Mouse (Mus musculus) midbrain, embryonic 14.5 days (tissue): Measurements from ENCODE around the gene March8. TPM values are rescaled to one million over a fixed set of nuclear protein-coding genes. Genes with fewer than 3 reads are reported as not detected.
A peak's percentile ranks its signal among the peaks of the same experiment; 100 is the strongest.

Experiments
- ATAC-seq: fragments of 200-750 bp; cut with Nextera tagmentation; 2 replicates; pipeline ENCODE4 v1.8.0; 2017; ENCODE audit warnings: moderate number of reproducible peaks, moderate library complexity; ENCODE audit not compliant: low FRiP score, low TSS enrichment
- DNase-seq: peaks from one replicate; pipeline ENCODE4 v3.0.0-alpha.2; 2015
- H3K27ac ChIP-seq: fragments of 300-500 bp; sonication (generic); replicated peaks from 2 replicates; pipeline ENCODE4 v1.5.1; 2014; ENCODE audit warnings: mild to moderate bottlenecking, low read depth, low read length, moderate library complexity
- H3K27me3 ChIP-seq: fragments of 300-500 bp; sonication (generic); 2 replicates; pipeline ENCODE4 v1.6.1; 2014; ENCODE audit warnings: low read length, control low read depth, mixed read lengths; ENCODE audit not compliant: control insufficient read depth, insufficient read depth
- H3K36me3 ChIP-seq: fragments of 300-500 bp; sonication (generic); 2 replicates; pipeline ENCODE4 v1.6.1; 2014; ENCODE audit warnings: low read length, control low read depth; ENCODE audit not compliant: control insufficient read depth, insufficient read depth
- H3K4me1 ChIP-seq: fragments of 300-500 bp; sonication (generic); 2 replicates; pipeline ENCODE4 v1.6.1; 2014; ENCODE audit warnings: mild to moderate bottlenecking, antibody characterized with exemption, low read length, control low read depth; ENCODE audit not compliant: control insufficient read depth, insufficient read depth
- H3K4me2 ChIP-seq: fragments of 300-500 bp; sonication (generic); 2 replicates; pipeline ENCODE4 v1.6.1; 2014; ENCODE audit warnings: mild to moderate bottlenecking, low read length, moderate library complexity
- H3K4me3 ChIP-seq: fragments of 300-500 bp; sonication (generic); replicated peaks from 2 replicates; pipeline ENCODE4 v1.5.1; 2014; ENCODE audit warnings: low read depth, low read length
- H3K9ac ChIP-seq: fragments of 300-500 bp; sonication (generic); replicated peaks from 2 replicates; pipeline ENCODE4 v1.6.1; 2014; ENCODE audit warnings: mild to moderate bottlenecking, low read length, moderate library complexity
- H3K9me3 ChIP-seq: fragments of 300-500 bp; sonication (generic); 2 replicates; pipeline ENCODE4 v1.6.1; 2016; ENCODE audit warnings: low read length, control low read depth, mixed read lengths; ENCODE audit not compliant: control insufficient read depth
- WGBS: fragments of 180-500 bp; shearing (Covaris S2); extraction: QIAGEN DNeasy Blood & Tissue Kit; methylation state at CpG from one replicate; pipeline ENCODE4 v1.1.7; 2014; 5-methylcytosine and 5-hydroxymethylcytosine counted together
- polyA plus RNA-seq: library from polyadenylated mRNA; unstranded; fragments of >200 nt; fragmentation: Nextera tagmentation; extraction: Ambion mirVana; gene quantifications from 2 replicates; pipeline ENCODE4 v1.2.1, GENCODE M21; 2014

March8 gene
- polyA plus RNA-seq, 1 experiment from 2014 or later: 78.2 TPM

DNA sequence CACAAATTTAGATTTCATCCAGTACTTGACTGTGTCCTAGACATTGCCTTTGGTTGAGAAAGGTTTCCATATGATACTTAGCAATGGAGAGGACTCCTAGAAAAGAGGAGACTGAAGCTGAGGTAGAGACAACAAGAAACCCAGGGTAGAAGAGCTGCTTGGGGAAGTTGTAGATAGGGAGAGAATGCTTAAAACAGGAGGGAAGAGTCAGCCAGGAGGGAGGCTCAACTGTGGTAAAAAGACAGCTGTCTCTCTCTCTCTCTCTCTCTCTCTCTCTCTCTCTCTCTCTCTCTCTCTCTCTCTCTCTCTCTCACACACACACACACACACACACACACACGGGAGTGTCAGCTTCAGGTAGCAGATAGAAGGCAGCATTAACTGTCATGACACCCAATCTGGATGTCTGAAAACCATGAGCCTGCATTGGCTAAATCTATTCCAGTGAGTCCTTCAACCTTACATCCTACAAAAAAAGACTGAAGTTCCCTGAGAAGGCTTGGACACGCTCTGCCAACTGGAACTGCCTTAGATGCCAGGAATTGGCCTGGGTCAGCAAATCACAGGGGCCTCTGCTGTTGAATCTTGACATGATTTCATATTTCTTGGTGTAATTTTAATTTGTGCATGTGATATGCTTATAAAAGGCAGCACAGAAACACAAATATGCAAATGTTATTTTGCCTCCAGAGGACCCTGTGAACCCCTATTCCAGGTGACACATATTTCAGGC, 57.3 kb downstream of the March8 start:
- H3K4me2 ChIP-seq: no peak overlapping the region
- no peak overlapping the region for H3K9ac ChIP-seq
- ATAC-seq (no peak), DNase-seq (no peak)
- H3K27ac ChIP-seq: no peak overlapping the region
- 73% methylated on average over 2 of the region's 2 CpGs for WGBS
- H3K27me3 ChIP-seq: no peaks in the 10 kb centered on the region
- H3K4me3 ChIP-seq: no peak overlapping the region
- H3K9me3 ChIP-seq: no peaks in the 10 kb centered on the region
- H3K4me1 ChIP-seq: peaks cover 20% of the 10 kb centered on the region
- no peaks in the 10 kb centered on the region for H3K36me3 ChIP-seq

- H3K4me1 ChIP-seq: peaks cover 20% of the 10 kb centered on the region
- DNase-seq (peak; percentile 65), ATAC-seq (peak; percentile 50; the same call in 1 of the 2 replicates)
- H3K9ac ChIP-seq: no peak overlapping the region
- 5% methylated on average over 6 of the region's 6 CpGs for WGBS
- no peak overlapping the region for H3K4me3 ChIP-seq
- no peaks in the 10 kb centered on the region for H3K27me3 ChIP-seq
- H3K4me2 ChIP-seq: no peak overlapping the region
- H3K9me3 ChIP-seq: no peaks in the 10 kb centered on the region
- peak overlapping the region; percentile 32; the same call in 1 of the 2 replicates for H3K27ac ChIP-seq
- H3K36me3 ChIP-seq: peaks cover 10% of the 10 kb centered on the region
These were observed 59.8 kb downstream of the March8 start for GRCm38 (mm10) chr6:116397621-116398020.

DNA sequence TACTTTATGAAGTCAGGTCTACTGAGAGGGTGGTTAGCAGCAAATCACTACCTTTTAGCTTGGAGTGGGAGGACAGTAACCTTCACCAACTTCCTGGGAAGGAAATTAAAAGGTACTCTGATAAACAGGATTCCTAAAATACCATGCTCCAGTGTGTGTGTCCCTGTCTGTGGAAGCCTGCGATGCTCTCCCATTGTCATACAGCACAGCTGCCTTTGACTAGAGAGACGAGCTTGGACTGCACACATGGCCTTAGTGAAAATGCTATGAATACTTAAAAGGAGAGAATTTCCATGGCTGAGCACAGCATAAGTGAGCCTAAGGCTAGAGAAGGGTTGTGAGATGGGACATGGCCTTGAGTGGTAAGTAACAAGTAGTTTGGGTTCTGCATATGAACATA, 60.3 kb downstream of the March8 start:
- no peak overlapping the region for H3K4me3 ChIP-seq
- DNase-seq: no peak
- 12% methylated on average over 2 of the region's 2 CpGs for WGBS

DNA sequence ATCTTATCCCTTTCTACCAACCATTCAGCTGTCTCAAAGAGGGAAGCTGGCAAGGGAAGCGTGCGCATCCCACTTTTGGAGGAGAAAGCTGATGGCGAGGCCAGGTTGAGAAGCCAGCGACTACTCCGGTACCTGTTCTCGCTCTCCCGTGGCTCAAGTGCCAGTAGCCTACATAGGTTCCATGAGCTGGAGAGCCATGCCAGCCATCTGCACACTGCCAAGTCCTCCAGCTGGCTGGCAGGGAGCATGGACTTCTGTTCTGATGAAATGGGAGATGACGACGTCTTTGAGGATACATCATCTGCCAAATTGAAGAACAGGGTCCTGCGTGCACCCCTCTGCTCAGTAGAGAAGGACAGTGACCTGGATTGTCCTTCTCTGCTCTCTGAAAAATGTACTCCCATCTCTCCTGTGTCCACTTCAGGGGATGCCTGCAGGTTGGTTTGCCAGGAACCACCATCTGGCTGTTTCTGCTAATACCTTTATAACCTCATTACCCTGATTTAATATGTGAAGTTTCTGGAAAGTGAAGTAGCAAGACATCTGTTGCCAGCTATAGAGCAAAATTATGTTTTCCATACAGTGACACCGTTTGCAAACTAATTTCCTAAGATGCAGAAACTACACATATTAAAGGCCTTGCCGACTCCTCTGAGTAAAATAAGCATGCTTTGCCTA, 64.1 kb downstream of the March8 start:
- WGBS: 98% methylated on average over 12 of the region's 12 CpGs
- peaks cover 28% of the 10 kb centered on the region for H3K36me3 ChIP-seq
- H3K27ac ChIP-seq: no peak overlapping the region
- H3K4me2 ChIP-seq: no peak overlapping the region
- DNase-seq (no peak), ATAC-seq (no peak)
- no peak overlapping the region for H3K9ac ChIP-seq
- no peak overlapping the region for H3K4me3 ChIP-seq
- peaks cover 27% of the 10 kb centered on the region for H3K4me1 ChIP-seq
- H3K9me3 ChIP-seq: no peaks in the 10 kb centered on the region
- no peaks in the 10 kb centered on the region for H3K27me3 ChIP-seq

More for the DNA sequence above, 60.3 kb downstream of the March8 start:
- ATAC-seq: no peak
- Histone ChIP-seq H3K4me2 (no peak overlapping the region), H3K27ac (peak overlapping the region; percentile 32; the same call in 1 of the 2 replicates), H3K9me3 (no peaks in the 10 kb centered on the region), H3K27me3 (no peaks in the 10 kb centered on the region), H3K4me1 (peaks cover 20% of the 10 kb centered on the region), H3K36me3 (peaks cover 11% of the 10 kb centered on the region), H3K9ac (no peak overlapping the region)

DNA sequence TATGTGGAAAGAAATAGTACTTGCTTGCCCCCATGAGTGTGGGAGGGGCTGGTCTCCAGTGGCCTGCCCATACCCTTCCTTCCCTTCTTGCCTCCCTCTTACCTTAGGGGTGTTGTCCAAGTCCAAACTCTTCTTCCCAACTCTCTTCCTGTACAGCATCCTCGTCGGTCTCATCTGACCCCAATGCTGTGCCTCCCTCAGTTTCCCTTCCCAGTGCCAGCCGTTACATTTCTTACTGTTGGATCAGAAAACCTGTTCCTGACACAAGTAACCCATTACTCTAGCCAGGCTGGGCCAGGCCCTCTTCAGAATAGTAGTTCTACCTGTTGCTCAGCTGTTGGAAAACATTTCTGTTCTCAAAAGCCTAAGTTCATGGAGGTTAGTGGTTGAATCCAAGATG, 64.6 kb downstream of the March8 start:
- Histone ChIP-seq H3K4me2 (no peak overlapping the region), H3K27ac (no peak overlapping the region), H3K36me3 (peaks cover 32% of the 10 kb centered on the region), H3K9me3 (no peaks in the 10 kb centered on the region), H3K4me3 (no peak overlapping the region), H3K27me3 (no peaks in the 10 kb centered on the region), H3K4me1 (peaks cover 22% of the 10 kb centered on the region), H3K9ac (no peak overlapping the region)
- DNase-seq (no peak), ATAC-seq (no peak)
- WGBS: 94% methylated on average over 3 of the region's 3 CpGs

GRCm38 (mm10) chr6:116405243-116405642, 67.4 kb downstream of the March8 start:
- WGBS: 5% methylated on average over 9 of the region's 9 CpGs
- H3K9ac ChIP-seq: no peak overlapping the region
- peaks cover 9% of the 10 kb centered on the region for H3K4me1 ChIP-seq
- peaks cover 49% of the 10 kb centered on the region for H3K36me3 ChIP-seq
- H3K27ac ChIP-seq: peak overlapping the region; percentile 1; the same call in 1 of the 2 replicates
- H3K9me3 ChIP-seq: no peaks in the 10 kb centered on the region
- ATAC-seq (no peak; the same call in 1 of the 2 replicates), DNase-seq (peak; percentile 50)
- H3K4me2 ChIP-seq: no peak overlapping the region
- H3K4me3 ChIP-seq: no peak overlapping the region
- H3K27me3 ChIP-seq: no peaks in the 10 kb centered on the region

DNA sequence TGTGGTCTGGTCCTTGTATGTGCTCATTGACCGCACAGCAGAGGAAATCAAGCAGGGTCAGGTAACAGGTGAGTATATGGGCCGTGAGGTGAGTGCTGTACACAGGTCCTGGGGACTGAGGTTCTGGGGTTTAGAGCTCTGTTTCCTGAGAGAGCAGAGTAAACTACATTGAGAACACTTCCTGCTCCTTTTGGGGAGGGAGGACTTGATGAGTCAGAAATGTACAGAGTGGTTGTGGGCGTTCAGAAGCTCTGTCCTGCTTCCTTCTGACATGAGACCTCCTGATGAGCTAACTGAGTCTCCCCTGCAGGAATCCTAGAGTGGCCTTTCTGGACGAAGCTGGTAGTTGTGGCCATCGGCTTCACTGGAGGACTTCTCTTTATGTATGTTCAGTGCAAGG, 67.9 kb downstream of the March8 start:
- Histone ChIP-seq H3K27me3 (no peaks in the 10 kb centered on the region), H3K4me2 (no peak overlapping the region), H3K4me3 (no peak overlapping the region), H3K27ac (peak overlapping the region; percentile 1; the same call in 1 of the 2 replicates), H3K9me3 (no peaks in the 10 kb centered on the region), H3K4me1 (peaks cover 9% of the 10 kb centered on the region), H3K36me3 (peaks cover 53% of the 10 kb centered on the region), H3K9ac (no peak overlapping the region)
- ATAC-seq (no peak), DNase-seq (no peak)
- 65% methylated on average over 5 of the region's 5 CpGs for WGBS

DNA sequence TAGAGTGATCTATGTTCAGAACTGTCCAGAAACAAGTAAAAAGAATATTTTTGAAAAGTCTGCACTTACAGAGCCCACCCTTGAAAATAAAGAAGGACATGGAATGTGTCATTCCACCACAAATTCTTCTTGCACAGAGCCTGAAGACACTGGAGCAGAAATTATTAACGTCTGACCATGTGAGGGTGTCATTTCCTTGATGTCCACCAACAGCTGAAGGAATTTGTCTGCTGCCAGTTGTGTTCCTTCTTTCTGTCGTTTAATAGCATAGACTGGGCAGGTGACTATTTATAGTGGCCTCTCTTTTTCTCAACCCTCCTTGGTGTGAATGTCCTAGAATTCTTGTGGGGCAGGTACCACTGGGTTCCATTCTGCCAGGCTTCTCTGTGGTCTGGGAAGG, 68.3 kb downstream of the March8 start:
- Histone ChIP-seq H3K9me3 (no peaks in the 10 kb centered on the region), H3K27ac (no peak overlapping the region), H3K36me3 (peaks cover 53% of the 10 kb centered on the region), H3K4me3 (no peak overlapping the region), H3K9ac (no peak overlapping the region), H3K27me3 (no peaks in the 10 kb centered on the region), H3K4me1 (peaks cover 9% of the 10 kb centered on the region), H3K4me2 (no peak overlapping the region)
- WGBS: 85% methylated on average over 2 of the region's 2 CpGs
- ATAC-seq (no peak), DNase-seq (no peak)

GRCm38 (mm10) chr6:116406680-116407079, 68.9 kb downstream of the March8 start:
- Histone ChIP-seq H3K4me2 (no peak overlapping the region), H3K27ac (no peak overlapping the region), H3K9ac (no peak overlapping the region), H3K27me3 (no peaks in the 10 kb centered on the region), H3K4me3 (no peak overlapping the region), H3K36me3 (peaks cover 52% of the 10 kb centered on the region), H3K9me3 (no peaks in the 10 kb centered on the region), H3K4me1 (peaks cover 9% of the 10 kb centered on the region)
- 59% methylated on average over 5 of the region's 5 CpGs for WGBS
- ATAC-seq: no peak
- no peak for DNase-seq
